Mouse (Mus musculus) layer of hippocampus, adult 9-11 months (tissue): ENCODE results near the gene Hist1h3g.

ENCODE experiments used
- DNase-seq: peaks from one replicate; pipeline ENCODE4 v3.0.0; 2022

The Hist1h3g gene

DNA sequence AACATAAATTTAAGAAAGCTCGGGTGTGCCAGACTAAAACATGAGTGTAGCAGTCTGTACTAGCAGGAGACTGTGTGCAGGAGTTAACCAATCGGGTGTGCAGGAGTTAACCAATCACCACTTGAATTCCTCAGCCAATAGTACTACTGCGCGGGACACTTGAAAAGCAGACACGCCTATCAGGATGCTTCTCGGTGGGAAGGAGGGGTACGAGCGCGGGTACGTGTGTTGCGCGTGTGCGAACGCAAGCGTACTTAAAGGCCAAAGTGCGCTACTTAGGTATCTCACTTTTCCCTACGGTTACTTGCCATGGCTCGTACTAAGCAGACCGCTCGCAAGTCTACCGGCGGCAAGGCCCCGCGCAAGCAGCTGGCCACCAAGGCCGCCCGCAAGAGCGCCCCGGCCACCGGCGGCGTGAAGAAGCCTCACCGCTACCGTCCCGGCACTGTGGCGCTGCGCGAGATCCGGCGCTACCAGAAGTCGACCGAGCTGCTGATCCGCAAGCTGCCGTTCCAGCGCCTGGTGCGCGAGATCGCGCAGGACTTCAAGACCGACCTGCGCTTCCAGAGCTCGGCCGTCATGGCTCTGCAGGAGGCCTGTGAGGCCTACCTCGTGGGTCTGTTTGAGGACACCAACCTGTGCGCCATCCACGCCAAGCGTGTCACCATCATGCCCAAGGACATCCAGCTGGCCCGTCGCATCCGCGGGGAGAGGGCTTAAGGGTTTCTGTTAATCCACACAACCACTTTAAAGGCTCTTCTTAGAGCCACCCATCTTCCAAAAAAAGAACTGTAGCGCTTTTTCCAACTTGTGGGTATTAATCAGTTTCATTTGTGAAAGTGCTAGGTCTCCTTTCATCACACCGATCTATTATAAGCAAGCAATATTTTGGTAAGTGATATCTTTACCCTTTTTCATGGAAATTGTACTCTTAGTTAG lies at the start of gene Hist1h3g:
TSS of gene Hist1h3g (plus strand) at position 286 of the 939 bp plus-strand sequence.
- DNase-seq = peak; percentile 94

DNA sequence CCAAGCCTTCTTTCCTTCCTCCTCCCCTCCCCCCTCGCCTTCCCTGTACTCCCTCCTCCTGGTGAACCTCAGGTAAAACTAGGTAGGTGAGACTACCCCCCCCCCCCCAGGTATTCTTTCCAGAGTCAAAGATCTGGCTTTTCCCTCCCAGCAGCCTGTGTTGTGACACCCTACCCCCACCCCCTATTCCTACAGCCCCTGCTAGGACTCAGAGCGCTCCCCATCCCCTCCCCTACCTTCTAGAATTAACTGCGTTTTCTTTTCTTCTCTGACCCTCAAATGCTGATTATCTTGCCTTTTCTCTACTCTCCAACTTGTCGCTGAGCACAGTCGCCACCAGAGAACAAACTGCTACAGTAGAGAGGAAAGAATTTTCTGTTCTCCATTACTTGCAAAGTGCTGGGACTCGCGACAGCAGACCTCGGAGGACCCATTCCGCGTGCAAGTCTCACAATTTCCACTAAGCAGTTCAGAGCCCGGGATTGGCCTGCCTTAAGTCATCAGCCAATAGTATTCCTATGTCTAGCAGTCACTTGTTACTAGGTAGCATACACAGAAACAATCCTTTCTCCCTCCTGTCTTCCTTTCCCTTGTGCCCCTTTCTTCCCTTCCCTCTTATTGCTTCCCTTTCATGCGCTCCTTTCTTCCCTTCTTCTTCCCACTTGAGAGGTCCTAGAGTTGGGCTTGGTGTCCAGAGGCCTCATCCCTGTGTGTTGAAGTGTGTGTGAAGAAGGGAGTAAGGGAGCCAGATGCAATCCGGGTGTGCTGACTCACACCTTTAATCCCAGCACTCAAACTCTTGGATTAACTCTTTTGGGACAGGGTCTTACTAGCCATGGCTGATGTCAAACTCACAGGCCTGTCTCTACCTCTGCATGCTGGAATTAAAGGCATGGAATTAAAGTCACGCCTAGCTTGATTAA lies 46.6 kb upstream of the Hist1h3g start, which contains the start of gene Btn2a2:
TSS of gene Btn2a2 (minus strand) at position 458 of the 923 bp plus-strand sequence.
- DNase-seq = peak; percentile 83

- no peak for DNase-seq
Measured at GRCm38 (mm10) chr13:23490863-23491262, 44.4 kb upstream of the Hist1h3g start.

DNA sequence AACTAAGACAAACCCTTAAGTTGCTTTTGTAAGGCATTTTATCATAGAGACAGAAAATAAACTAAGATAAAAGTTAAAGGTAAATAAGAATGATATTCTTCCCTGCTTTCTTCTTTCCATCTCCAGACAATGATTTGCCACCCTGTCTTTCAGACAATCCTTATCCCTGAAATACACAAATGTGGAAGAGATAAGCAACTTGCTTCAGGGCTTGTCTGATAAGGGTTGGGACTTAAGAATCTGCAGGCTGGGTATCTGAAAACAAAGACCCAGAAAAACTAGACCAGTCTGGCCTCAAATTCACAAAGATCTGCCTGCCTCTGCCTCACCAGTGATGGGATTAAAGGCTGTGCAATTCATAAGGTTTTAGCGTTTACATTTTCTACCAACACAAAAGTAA lies 44.0 kb upstream of the Hist1h3g start:
- DNase-seq = no peak

- no peak for DNase-seq
Measured at GRCm38 (mm10) chr13:23491990-23492389, 43.2 kb upstream of the Hist1h3g start.

GRCm38 (mm10) chr13:23495526-23495925 lies 39.7 kb upstream of the Hist1h3g start:
- DNase-seq = no peak

DNA sequence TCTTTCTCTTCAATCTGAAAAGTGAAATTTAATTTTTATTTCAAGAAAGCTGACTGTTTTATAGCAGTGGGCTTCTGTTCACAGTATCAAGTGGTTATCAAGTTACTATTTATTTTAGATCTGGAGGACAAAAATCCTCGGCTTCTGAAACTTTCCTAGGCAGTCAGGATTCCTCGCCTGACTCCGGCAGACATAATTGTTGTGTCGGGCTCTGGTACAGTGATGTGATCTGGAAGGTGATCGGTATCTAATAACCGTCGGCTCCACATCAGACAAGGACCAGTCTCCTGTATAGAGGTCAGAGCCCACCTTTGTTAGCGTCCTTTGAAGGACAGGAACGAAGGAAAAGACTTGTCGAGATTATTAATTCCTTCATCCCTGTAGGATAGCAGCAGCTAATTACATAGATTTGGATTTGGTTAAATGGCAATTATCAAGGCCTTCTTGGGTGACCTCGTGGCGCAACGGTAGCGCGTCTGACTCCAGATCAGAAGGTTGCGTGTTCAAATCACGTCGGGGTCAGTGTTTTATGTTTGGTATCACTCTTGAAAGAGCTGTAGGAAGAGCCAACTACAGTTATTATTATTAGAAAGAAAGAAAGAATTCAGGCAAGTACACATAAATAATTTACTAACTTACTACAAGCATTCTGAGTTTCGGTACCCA lies 37.4 kb upstream of the Hist1h3g start:
- DNase-seq = no peak

- no peak for DNase-seq
Measured at GRCm38 (mm10) chr13:23498653-23499052, 36.6 kb upstream of the Hist1h3g start.

GRCm38 (mm10) chr13:23499943-23500342 lies 35.3 kb upstream of the Hist1h3g start:
- no peak for DNase-seq

GRCm38 (mm10) chr13:23500424-23501200 lies 34.6 kb upstream of the Hist1h3g start:
- DNase-seq = peak; percentile 45

GRCm38 (mm10) chr13:23501511-23501910 lies 33.7 kb upstream of the Hist1h3g start:
- DNase-seq = no peak

DNA sequence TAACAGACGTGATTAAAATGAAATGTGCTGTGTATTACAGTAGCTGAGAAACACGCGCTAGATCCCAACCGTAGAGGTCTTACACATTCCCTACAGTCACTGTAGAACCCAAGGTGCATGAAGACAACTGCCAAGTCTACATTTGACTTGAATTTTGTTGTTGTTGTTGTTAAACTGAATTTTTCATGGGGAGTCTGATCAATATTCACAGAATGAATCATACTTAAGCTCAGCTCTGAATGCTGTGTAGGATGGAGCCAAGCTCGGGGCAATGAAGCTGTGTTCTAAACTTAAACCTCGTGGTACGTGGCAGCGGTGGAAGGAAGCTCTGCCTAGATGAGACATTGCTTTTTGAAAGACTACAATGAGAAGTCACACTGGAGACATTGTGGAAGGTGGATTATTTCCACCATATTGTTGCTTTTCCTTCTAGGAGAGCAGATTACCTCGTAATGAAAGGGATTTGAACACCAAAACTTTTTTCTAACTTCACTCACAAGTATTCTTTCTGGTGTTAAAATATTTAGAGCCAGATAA lies 33.1 kb upstream of the Hist1h3g start:
- DNase-seq = no peak

DNA sequence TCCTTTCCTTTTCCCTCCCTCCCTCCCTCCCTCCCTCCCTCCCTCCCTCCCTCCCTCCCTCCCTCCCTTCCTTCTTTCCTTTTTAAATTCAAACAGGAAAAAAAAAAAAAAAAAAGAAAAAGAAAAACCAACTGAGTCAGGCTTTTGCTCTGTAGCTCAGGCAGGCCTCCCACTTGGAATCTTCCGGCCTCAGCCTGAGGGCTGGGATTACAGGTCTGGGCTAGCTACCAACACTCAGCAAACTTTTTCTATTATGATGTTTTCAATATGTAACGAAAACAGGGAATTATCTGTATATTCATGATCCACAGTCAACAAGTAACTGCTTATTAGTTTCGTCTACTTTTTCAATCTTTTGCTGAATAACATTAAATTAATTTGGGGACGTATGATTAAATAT lies 32.3 kb upstream of the Hist1h3g start:
- no peak for DNase-seq

DNA sequence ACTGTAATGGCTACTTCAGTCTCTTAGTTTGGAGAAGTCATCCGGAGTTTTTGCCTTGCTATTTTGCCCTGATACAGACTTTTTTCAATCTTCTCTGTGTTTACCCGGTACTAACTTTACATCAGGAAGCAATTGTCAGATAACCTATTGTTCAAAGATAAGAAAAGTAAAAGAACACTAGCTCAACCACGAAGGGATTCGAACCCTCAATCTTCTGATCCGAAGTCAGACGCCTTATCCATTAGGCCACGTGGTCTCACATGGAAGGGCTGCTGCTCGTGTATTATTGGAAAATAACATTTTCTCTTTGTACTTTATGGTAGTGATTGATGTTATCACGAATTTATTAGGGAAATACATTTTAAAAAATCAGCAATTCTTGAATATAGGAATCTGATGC lies 31.4 kb upstream of the Hist1h3g start:
- no peak for DNase-seq

- no peak for DNase-seq
Measured at GRCm38 (mm10) chr13:23505662-23506345, 29.4 kb upstream of the Hist1h3g start.

DNA sequence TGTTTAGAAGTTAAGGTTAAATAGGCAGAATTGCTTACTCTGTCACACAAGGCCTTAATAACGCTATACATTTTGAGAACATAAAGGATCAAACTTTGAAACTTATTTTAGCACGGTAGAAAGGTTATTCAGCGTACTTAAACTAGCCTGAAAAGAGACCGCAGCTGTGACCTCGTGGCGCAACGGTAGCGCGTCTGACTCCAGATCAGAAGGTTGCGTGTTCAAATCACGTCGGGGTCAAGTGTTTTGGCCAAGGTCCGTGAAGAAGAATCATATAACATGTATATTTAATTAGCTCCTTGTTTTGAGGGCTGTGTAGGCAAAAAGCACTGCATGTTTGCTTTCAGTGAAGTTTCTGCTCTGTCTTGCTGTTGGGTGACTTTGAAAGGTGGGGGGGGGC lies 28.9 kb upstream of the Hist1h3g start:
- DNase-seq = no peak

GRCm38 (mm10) chr13:23506819-23507515 lies 28.3 kb upstream of the Hist1h3g start:
- no peak for DNase-seq

DNA sequence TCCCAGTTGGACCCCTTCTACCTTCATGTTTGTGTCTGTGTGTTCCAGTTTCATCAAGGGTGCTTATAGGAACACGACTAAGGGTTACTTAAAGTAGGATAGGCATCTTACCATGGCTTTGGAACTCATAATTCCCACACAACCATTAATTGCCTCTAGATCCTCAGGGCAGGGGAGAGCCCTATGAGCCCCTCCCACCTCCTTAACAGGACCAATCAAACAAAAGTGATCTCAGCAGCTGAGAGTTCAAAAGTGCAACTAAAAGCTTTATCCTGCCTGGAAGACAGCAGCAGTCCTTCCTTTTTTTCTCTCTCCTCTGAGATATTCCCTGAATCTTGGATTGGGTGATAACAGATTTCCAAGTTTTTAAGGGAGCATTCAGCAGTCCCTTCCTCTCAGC lies 25.1 kb upstream of the Hist1h3g start:
- DNase-seq = no peak

GRCm38 (mm10) chr13:23513517-23513916 lies 21.7 kb upstream of the Hist1h3g start:
- DNase-seq = no peak

DNA sequence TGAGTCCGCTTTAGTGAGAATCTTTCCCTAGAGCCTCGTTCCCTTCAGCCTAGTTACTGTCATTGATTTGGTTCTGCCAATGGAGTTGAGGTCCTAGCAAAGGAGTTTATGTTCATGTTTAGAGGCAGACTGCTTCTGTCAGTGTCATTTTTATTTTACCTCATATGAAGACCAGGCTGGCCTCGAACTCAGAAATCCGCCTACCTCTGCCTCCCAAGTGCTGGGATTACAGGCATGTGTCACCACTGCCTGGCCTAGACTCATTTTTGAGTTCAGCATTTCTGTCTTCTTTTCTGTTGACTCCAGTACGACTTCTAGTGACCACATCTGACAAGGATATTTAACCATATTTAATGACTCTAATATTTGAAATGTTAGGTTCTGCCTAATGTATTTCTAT lies 19.9 kb upstream of the Hist1h3g start:
- no peak for DNase-seq
